Mouse (Mus musculus): ENCODE results near the gene Gabpb1. TPM values are rescaled to one million over a fixed set of nuclear protein-coding genes. Genes with fewer than 3 reads are reported as not detected.

Gene Gabpb1
- total and polyA plus RNA-seq, 2 experiments: 4.5 to 5.5 TPM

- Histone ChIP-seq H3K9ac (ENCODE audit: low read depth, low read length) (no peak overlapping the region), H3K27ac (replicated peaks; ENCODE audit: insufficient read depth, low read depth, low read length) (no peak overlapping the region), H3K27me3 (ENCODE audit: control insufficient read depth, insufficient read depth, low read length) (no peaks in the 10 kb centered on the region), H3K4me3 (ENCODE audit: insufficient read depth, low read depth, low read length) (no peak overlapping the region), H3K36me3 (ENCODE audit: control insufficient read depth, insufficient read depth, low read length) (no peaks in the 10 kb centered on the region), H3K4me1 (ENCODE audit: control insufficient read depth, insufficient read depth, low read length) (peaks cover 26% of the 10 kb centered on the region), H3K79me2 (ENCODE audit: control insufficient read depth, insufficient read depth, low read length) (no peaks in the 10 kb centered on the region)
- TF ChIP-seq POLR2A (IDR thresholded peaks at IDR 0.05; ENCODE audit: extremely low read depth, insufficient read depth, low read length) (no peak), CTCF (IDR thresholded peaks at IDR 0.05; ENCODE audit: low read depth, low read length) (no peak)
- DNase-seq (ENCODE audit: extremely low read depth, low read depth, low spot score): no peak
- 89% methylated on average over 14 of the region's 14 CpGs for WGBS
Measured at GRCm38 (mm10) chr2:126601918-126602600, 74.1 kb downstream of the Gabpb1 start.

GRCm38 (mm10) chr2:126600533-126600932 lies 75.6 kb downstream of the Gabpb1 start:
- Histone ChIP-seq H3K4me1 (ENCODE audit: control insufficient read depth, insufficient read depth, low read length) (peaks cover 29% of the 10 kb centered on the region), H3K4me3 (ENCODE audit: insufficient read depth, low read depth, low read length) (no peak overlapping the region), H3K9ac (ENCODE audit: low read depth, low read length) (no peak overlapping the region), H3K27me3 (ENCODE audit: control insufficient read depth, insufficient read depth, low read length) (no peaks in the 10 kb centered on the region), H3K79me2 (ENCODE audit: control insufficient read depth, insufficient read depth, low read length) (no peaks in the 10 kb centered on the region), H3K27ac (replicated peaks; ENCODE audit: insufficient read depth, low read depth, low read length) (peak overlapping the region; percentile 48), H3K36me3 (ENCODE audit: control insufficient read depth, insufficient read depth, low read length) (no peaks in the 10 kb centered on the region)
- TF ChIP-seq POLR2A (IDR thresholded peaks at IDR 0.05; ENCODE audit: extremely low read depth, insufficient read depth, low read length) (no peak), CTCF (IDR thresholded peaks at IDR 0.05; ENCODE audit: low read depth, low read length) (no peak)
- DNase-seq (ENCODE audit: extremely low read depth, low read depth, low spot score): peak; percentile 91
- WGBS: 38% methylated on average over 14 of the region's 14 CpGs

DNA sequence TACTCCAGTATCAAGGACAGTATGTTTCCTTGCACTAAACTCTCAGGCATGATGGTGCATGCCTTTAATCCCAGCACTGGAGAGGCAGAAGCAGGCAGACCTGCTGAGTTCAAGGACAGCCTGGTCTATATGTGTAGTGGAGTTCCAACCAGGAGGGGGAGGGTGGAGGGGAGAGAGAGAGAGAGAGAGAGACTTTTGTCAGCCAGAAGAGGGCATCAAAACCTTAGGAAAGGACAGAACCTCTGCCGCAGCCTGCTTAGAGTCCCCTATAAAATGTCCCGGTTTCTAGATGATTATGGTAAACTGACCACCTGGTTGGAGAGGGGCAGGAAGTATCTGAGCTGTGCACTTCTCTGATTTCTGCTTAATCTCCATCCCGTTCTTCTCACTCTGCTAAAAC lies 77.1 kb downstream of the Gabpb1 start:
- Histone ChIP-seq H3K36me3 (ENCODE audit: control insufficient read depth, insufficient read depth, low read length) (no peaks in the 10 kb centered on the region; the same call in 1 of the 2 replicates), H3K27ac (replicated peaks; ENCODE audit: insufficient read depth, low read depth, low read length) (no peak overlapping the region), H3K27me3 (ENCODE audit: control insufficient read depth, insufficient read depth, low read length) (no peaks in the 10 kb centered on the region), H3K9ac (ENCODE audit: low read depth, low read length) (no peak overlapping the region), H3K79me2 (ENCODE audit: control insufficient read depth, insufficient read depth, low read length) (no peaks in the 10 kb centered on the region), H3K4me1 (ENCODE audit: control insufficient read depth, insufficient read depth, low read length) (peaks cover 32% of the 10 kb centered on the region), H3K4me3 (ENCODE audit: insufficient read depth, low read depth, low read length) (no peak overlapping the region)
- DNase-seq (ENCODE audit: extremely low read depth, low read depth, low spot score): peak; percentile 27
- WGBS: 28% methylated on average over 3 of the region's 3 CpGs
- peak; percentile 24 for TF ChIP-seq CTCF (IDR thresholded peaks at IDR 0.05; ENCODE audit: low read depth, low read length)
- no peak for TF ChIP-seq POLR2A (IDR thresholded peaks at IDR 0.05; ENCODE audit: extremely low read depth, insufficient read depth, low read length)

DNA sequence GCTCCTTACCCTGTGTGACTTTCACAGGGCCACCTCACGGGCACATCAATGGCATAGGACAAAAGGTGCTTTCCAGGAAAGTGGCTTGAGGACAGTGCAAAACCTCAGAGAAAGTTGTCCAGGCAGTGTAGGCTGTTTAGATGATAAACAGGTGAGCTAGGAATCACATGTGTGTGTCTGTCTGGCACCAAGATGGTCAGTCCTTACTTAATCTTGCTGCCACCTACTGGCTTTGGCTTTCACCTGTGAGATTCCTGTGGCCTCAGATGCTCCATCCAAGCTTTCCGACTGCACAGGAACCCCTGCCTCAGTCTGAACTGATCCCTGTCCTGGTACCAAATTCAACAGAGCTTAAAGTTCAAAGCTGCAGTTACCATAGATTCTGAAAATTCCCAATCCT lies 77.8 kb downstream of the Gabpb1 start:
- peak; percentile 65 for DNase-seq (ENCODE audit: extremely low read depth, low read depth, low spot score)
- no peaks in the 10 kb centered on the region for H3K79me2 ChIP-seq (ENCODE audit: control insufficient read depth, insufficient read depth, low read length)
- TF ChIP-seq CTCF (IDR thresholded peaks at IDR 0.05; ENCODE audit: low read depth, low read length) (peak; percentile 23; the same call in 1 of the 2 replicates), POLR2A (IDR thresholded peaks at IDR 0.05; ENCODE audit: extremely low read depth, insufficient read depth, low read length) (no peak)
- H3K9ac ChIP-seq (ENCODE audit: low read depth, low read length): no peak overlapping the region
- H3K4me1 ChIP-seq (ENCODE audit: control insufficient read depth, insufficient read depth, low read length): peaks cover 32% of the 10 kb centered on the region
- WGBS: 37% methylated on average over 2 of the region's 2 CpGs
- H3K36me3 ChIP-seq (ENCODE audit: control insufficient read depth, insufficient read depth, low read length): peaks cover 2% of the 10 kb centered on the region; the same call in 1 of the 2 replicates
- H3K27ac ChIP-seq (replicated peaks; ENCODE audit: insufficient read depth, low read depth, low read length): peak overlapping the region; percentile 97
- H3K4me3 ChIP-seq (ENCODE audit: insufficient read depth, low read depth, low read length): no peak overlapping the region
- no peaks in the 10 kb centered on the region for H3K27me3 ChIP-seq (ENCODE audit: control insufficient read depth, insufficient read depth, low read length)

DNA sequence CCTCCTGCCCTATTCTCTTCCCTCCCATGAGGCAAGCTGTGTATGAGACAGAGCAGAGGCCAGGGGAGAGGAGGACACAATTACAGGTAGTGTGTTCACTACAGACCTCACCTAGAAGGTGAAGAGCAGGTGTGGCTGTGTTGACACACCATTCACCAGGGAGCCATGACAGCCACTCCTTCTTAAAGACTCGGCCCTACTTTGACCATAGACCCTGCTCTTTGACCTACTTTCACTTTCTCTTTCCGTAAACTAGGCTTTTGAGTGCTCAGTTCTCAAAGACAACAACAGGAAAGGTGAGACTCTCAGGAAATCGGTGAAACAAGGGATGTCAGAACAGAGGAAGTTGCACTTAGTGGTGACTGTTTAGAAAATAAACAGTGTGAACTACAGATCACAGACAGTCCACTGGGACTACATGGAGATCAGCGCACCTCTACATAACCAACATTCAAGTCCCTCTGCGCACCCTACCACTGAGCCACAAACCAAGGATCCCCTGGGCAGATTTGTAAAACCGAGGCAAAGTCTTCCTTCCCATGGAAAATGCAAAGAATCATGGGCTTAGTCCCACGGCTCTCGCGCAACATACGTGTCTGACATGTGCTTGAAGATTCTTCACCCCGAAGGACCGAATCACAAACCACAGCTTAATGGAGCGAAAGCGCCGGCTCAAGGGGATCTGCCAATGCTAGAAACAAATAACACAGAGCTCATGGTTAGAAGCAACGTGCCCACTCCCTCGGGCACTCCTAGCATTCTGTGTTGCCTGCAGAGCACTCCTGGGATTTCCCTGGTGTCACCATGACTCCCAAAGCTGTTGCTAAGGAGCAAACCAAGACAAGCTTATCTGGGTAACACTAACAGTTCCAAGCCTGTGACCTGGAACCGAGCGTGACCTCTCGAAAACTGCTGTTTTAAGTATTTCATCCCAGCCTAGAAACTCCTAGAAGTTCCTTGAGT lies 78.6 kb downstream of the Gabpb1 start:
- peak; percentile 78 for DNase-seq (ENCODE audit: extremely low read depth, low read depth, low spot score)
- WGBS: 69% methylated on average over 20 of the region's 20 CpGs
- peak overlapping the region; percentile 97 for H3K27ac ChIP-seq (replicated peaks; ENCODE audit: insufficient read depth, low read depth, low read length)

More for the DNA sequence above, 78.6 kb downstream of the Gabpb1 start:
- H3K27me3 ChIP-seq (ENCODE audit: control insufficient read depth, insufficient read depth, low read length): no peaks in the 10 kb centered on the region
- no peak overlapping the region for H3K9ac ChIP-seq (ENCODE audit: low read depth, low read length)
- H3K36me3 ChIP-seq (ENCODE audit: control insufficient read depth, insufficient read depth, low read length): peaks cover 2% of the 10 kb centered on the region; the same call in 1 of the 2 replicates
- no peaks in the 10 kb centered on the region for H3K79me2 ChIP-seq (ENCODE audit: control insufficient read depth, insufficient read depth, low read length)
- no peak for TF ChIP-seq POLR2A (IDR thresholded peaks at IDR 0.05; ENCODE audit: extremely low read depth, insufficient read depth, low read length)
- TF ChIP-seq CTCF (IDR thresholded peaks at IDR 0.05; ENCODE audit: low read depth, low read length): no peak
- H3K4me1 ChIP-seq (ENCODE audit: control insufficient read depth, insufficient read depth, low read length): peaks cover 32% of the 10 kb centered on the region
- H3K4me3 ChIP-seq (ENCODE audit: insufficient read depth, low read depth, low read length): no peak overlapping the region

All from liver, adult 2 months (tissue).